Mouse (Mus musculus): ENCODE data around the gene Ms4a6c.
"Not testable (repeated sequence)": the region's sequence is repeated elsewhere in the genome, so short reads cannot be mapped to it uniquely, and the experiment has no call there.

Gene Ms4a6c

GRCm38 (mm10) chr19:11501326-11501725, 32.2 kb downstream of the Ms4a6c start:
- DNase-seq (ENCODE audit: low read depth) = no peak

- DNase-seq (ENCODE audit: low read depth) = no peak
Measured at GRCm38 (mm10) chr19:11504857-11505256, 35.7 kb downstream of the Ms4a6c start.

- DNase-seq (ENCODE audit: low read depth) = peak; percentile 4
Measured at GRCm38 (mm10) chr19:11513458-11513857, 44.3 kb downstream of the Ms4a6c start.

- DNase-seq (ENCODE audit: low read depth) = no peak
Measured at GRCm38 (mm10) chr19:11516246-11516645, 47.1 kb downstream of the Ms4a6c start, which contains the start of gene Ms4a6b. Gene Ms4a6b (plus strand): TSS chr19:11516512.

GRCm38 (mm10) chr19:11516845-11517244, 47.7 kb downstream of the Ms4a6c start:
- DNase-seq (ENCODE audit: low read depth) = no peak

- not testable (repeated sequence) for DNase-seq (ENCODE audit: low read depth)
Measured at GRCm38 (mm10) chr19:11517373-11517772, 48.2 kb downstream of the Ms4a6c start.

- DNase-seq (ENCODE audit: low read depth) = not testable (repeated sequence)
Measured at GRCm38 (mm10) chr19:11518356-11518755, 49.2 kb downstream of the Ms4a6c start.

- DNase-seq (ENCODE audit: low read depth) = no peak
Measured at GRCm38 (mm10) chr19:11520146-11520545, 51.0 kb downstream of the Ms4a6c start.
